ENCODE assay signal across 8 mouse cellular contexts in the genomic region with DNA sequence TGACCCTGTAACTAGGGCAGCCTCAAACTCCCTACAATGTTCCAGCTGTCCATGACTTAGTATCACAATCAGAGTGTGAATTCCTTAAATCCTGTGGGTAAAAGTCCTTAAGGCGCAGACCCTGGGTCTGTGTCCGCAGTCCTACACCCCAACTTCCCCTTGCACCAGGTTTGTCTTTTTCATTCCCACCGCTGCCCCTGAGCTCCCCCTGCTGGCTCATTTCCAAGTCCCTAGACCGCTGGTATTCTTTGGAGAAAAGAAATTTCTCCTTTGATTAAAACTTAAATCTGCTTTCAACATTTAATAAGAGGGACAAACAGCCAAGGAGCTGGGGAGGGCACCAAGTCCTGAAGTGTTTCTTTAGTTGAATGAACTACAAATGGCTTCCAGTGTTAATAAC. TPM values are rescaled to one million over a fixed set of nuclear protein-coding genes. Genes with fewer than 3 reads are reported as not detected.
DNase-seq lines count a peak whose midpoint lies in the region; ATAC-seq and TF ChIP-seq lines count a peak whose summit lies in the region.

No protein-coding gene starts in this region.

- TF ChIP-seq EP300 in CH12.LX (IDR thresholded peaks at IDR 0.05; ENCODE audit: low read length) = no peak

- peak; percentile 58 to 94; a peak in 3 of 4 replicates for TF ChIP-seq CTCF in CH12.LX (conservative IDR thresholded peaks at IDR 0.05 in 1 of 2, IDR thresholded peaks at IDR 0.05 in 1 of 2; ENCODE audit: low read depth in 2 of 2, low read length in 2 of 2)

- no peak for ATAC-seq in embryonic facial prominence, embryonic 11.5 days (replicated peaks; ENCODE audit: insufficient number of reproducible peaks, low FRiP score, low TSS enrichment, low read depth)
- no peak for ATAC-seq in erythroblast, adult 5-6 weeks (replicated peaks; ENCODE audit: low FRiP score, poor library complexity, severe bottlenecking)
- no peak for ATAC-seq in inflammation-experienced regulatory T-cells, adult 6 months

- no peak overlapping the region for H3K27ac ChIP-seq in CH12.LX (ENCODE audit: insufficient read depth, low read depth)
- no peak overlapping the region for H3K27ac ChIP-seq in embryonic facial prominence, embryonic 11.5 days (replicated peaks; ENCODE audit: low read depth, low read length)

- H3K36me3 ChIP-seq in CH12.LX (replicated peaks in 1 of 2; ENCODE audit: control insufficient read depth in 1 of 2, insufficient read depth in 1 of 2, low read length in 1 of 2) = no peaks in the 10 kb centered on the region
- no peaks in the 10 kb centered on the region for H3K36me3 ChIP-seq in embryonic facial prominence, embryonic 11.5 days (replicated peaks; ENCODE audit: control insufficient read depth, insufficient read depth, low read depth, low read length)

- H3K4me1 ChIP-seq in CH12.LX (ENCODE audit: control insufficient read depth in 1 of 2, insufficient read depth in 2 of 2) = peaks cover 0 to 3% of the 10 kb centered on the region in 2 experiments; a peak in 3 of 4 replicates
- no peaks in the 10 kb centered on the region for H3K4me1 ChIP-seq in embryonic facial prominence, embryonic 11.5 days (ENCODE audit: control insufficient read depth, insufficient read depth, low read length)

- no peaks in the 10 kb centered on the region for H3K9me3 ChIP-seq in CH12.LX (replicated peaks; ENCODE audit: low read length)
- no peaks in the 10 kb centered on the region for H3K9me3 ChIP-seq in embryonic facial prominence, embryonic 11.5 days (replicated peaks; ENCODE audit: control insufficient read depth, low read length)

- peaks cover 6% of the 10 kb centered on the region for H3K27me3 ChIP-seq in CH12.LX (replicated peaks)
- no peaks in the 10 kb centered on the region for H3K27me3 ChIP-seq in embryonic facial prominence, embryonic 11.5 days (ENCODE audit: control insufficient read depth, insufficient read depth, low read length)

- no peaks in the 10 kb centered on the region for H3K79me2 ChIP-seq in CH12.LX (replicated peaks; ENCODE audit: control insufficient read depth, extremely low read depth, insufficient read depth, poor library complexity, severe bottlenecking)

- no peak overlapping the region for H3K9ac ChIP-seq in CH12.LX (ENCODE audit: insufficient read depth, low read depth)
- H3K9ac ChIP-seq in embryonic facial prominence, embryonic 11.5 days (replicated peaks; ENCODE audit: low read length) = no peak overlapping the region

- WGBS in embryonic facial prominence, embryonic 11.5 days = 59% methylated on average over 4 of the region's 4 CpGs

- DNase-seq in kidney, adult 9 months = peak; percentile 10
- no peak for DNase-seq in kidney, adult 8-10 months
- DNase-seq in CH12.LX (ENCODE audit: extremely low read depth) = peak; percentile 49
- DNase-seq in embryonic facial prominence, embryonic 11.5 days (ENCODE audit: low spot score) = peak; percentile 38
- peak; percentile 9 to 39 for DNase-seq in natural killer cell, adult 2 months (ENCODE audit: low spot score in 2 of 2)
- DNase-seq in cerebellum, adult 8-10 months = no peak

- TF ChIP-seq POLR2A in CH12.LX (IDR thresholded peaks at IDR 0.05; ENCODE audit: low read depth, low read length) = no peak

- in situ Hi-C loops in CH12.LX (cut with MboI; ENCODE audit: low pct_ligation_motif_present, low pct_unique_long_range_greater_than_20kb, low sequenced_read_pairs) = loop anchor here (5.0 to 25.0 kb wide), 4 partner anchors 97 to 232 kb away; partner anchors contain the start of gene B3galt5

- no peak overlapping the region for H3K4me2 ChIP-seq in CH12.LX (ENCODE audit: insufficient read depth, low read depth, poor library complexity, severe bottlenecking)
- no peak overlapping the region for H3K4me2 ChIP-seq in embryonic facial prominence, embryonic 11.5 days (ENCODE audit: low read depth, low read length)

- H3K4me3 ChIP-seq in CH12.LX (replicated peaks in 1 of 3; ENCODE audit: low read depth in 2 of 3, low read length in 2 of 3, poor library complexity in 1 of 3) = no peak overlapping the region
- H3K4me3 ChIP-seq in embryonic facial prominence, embryonic 11.5 days (ENCODE audit: low read depth, low read length) = no peak overlapping the region

- TF ChIP-seq RAD21 in CH12.LX (IDR thresholded peaks at IDR 0.05; ENCODE audit: low read depth, low read length) = peak; percentile 84

- dilution Hi-C loops in CH12.LX (cut with MboI; ENCODE audit: extremely low pct_ligation_motif_present, extremely low pct_unique_long_range_greater_than_20kb, low sequenced_read_pairs) = no loop called here

TF ChIP-seq in CH12.LX, 34 proteins besides CTCF, POLR2A, EP300 and RAD21:
- TF ChIP-seq NRF1 (IDR thresholded peaks at IDR 0.05; ENCODE audit: low read depth, low read length) (no peak), IRF4 (IDR thresholded peaks at IDR 0.05; ENCODE audit: low read depth, low read length) (0 out of 2 replicates have a peak, but pooled peaks have one; percentile 32), ZC3H11A (IDR thresholded peaks at IDR 0.05; ENCODE audit: low read depth, low read length) (peak; percentile 71), SMC3 (IDR thresholded peaks at IDR 0.05; ENCODE audit: low read depth, low read length) (peak; percentile 98), ETS1 (conservative IDR thresholded peaks at IDR 0.05; ENCODE audit: low read depth, low read length) (no peak), MEF2A (IDR thresholded peaks at IDR 0.05; ENCODE audit: borderline replicate concordance, low read depth, low read length) (no peak), CHD2 (IDR thresholded peaks at IDR 0.05; ENCODE audit: low read length) (no peak), HCFC1 (IDR thresholded peaks at IDR 0.05; ENCODE audit: low read depth, low read length) (no peak), JUN (IDR thresholded peaks at IDR 0.05; ENCODE audit: insufficient read depth, low read depth, low read length) (no peak), USF2 (conservative IDR thresholded peaks at IDR 0.05; ENCODE audit: low read depth, low read length) (no peak), MAX (IDR thresholded peaks at IDR 0.05; ENCODE audit: low read length) (no peak), ZNF384 (IDR thresholded peaks at IDR 0.05; ENCODE audit: low read depth, low read length) (no peak), GABPA (IDR thresholded peaks at IDR 0.05; ENCODE audit: insufficient replicate concordance, low read depth, low read length) (no peak), MXI1 (IDR thresholded peaks at IDR 0.05; ENCODE audit: low read depth, low read length) (no peak), SIN3A (IDR thresholded peaks at IDR 0.05; ENCODE audit: low read length) (no peak), ZMIZ1 (IDR thresholded peaks at IDR 0.05; ENCODE audit: low read depth, low read length) (no peak), NELFE (IDR thresholded peaks at IDR 0.05; ENCODE audit: low read depth, low read length) (peak; percentile 26; the same call in 1 of the 2 replicates)

RNA-seq across cellular contexts. Expression of gene Pcp4, which starts 2.2 kb away (rescaled TPM):
- total RNA-seq in CH12.LX (2012; rRNA removed) (0.46 TPM in 1 of 2 replicates, not detected in the other), CH12.LX (2014; rRNA removed) (2.0 and 3.3 TPM in 2 replicates)
- polyA plus RNA-seq in CH12.LX (2012; ENCODE audit: insufficient read length, low read depth) = 2.4 and 2.9 TPM in 2 replicates
- 23.0 and 34.3 TPM in 2 replicates for polyA plus RNA-seq in embryonic facial prominence, embryonic 11.5 days (2014; fragmentation: Nextera tagmentation; extraction: Ambion mirVana)
- not detected in 2 replicates for total RNA-seq in erythroblast, adult 5-6 weeks (2015; ENCODE audit: low replicate concordance)
- total RNA-seq in erythroblast, adult 5-6 weeks (2017; ENCODE audit: low replicate concordance) = not detected in 2 replicates
- not detected for polyA plus RNA-seq in inflammation-experienced regulatory T-cells, adult 6 months (2017; shearing (Covaris generic))

RNA-seq across cellular contexts. Expression of gene Itgb2l, which starts 26.2 kb away (rescaled TPM):
- 0.08 TPM in 1 of 2 replicates, not detected in the other for total RNA-seq in CH12.LX (2012; rRNA removed)
- 0.08 and 0.20 TPM in 2 replicates for total RNA-seq in CH12.LX (2014; rRNA removed)
- polyA plus RNA-seq in CH12.LX (2012; ENCODE audit: insufficient read length, low read depth) = 0.27 and 0.37 TPM in 2 replicates
- polyA plus RNA-seq in embryonic facial prominence, embryonic 11.5 days (2014; fragmentation: Nextera tagmentation; extraction: Ambion mirVana) = not detected in 2 replicates
- 29.6 and 33.0 TPM in 2 replicates for total RNA-seq in erythroblast, adult 5-6 weeks (2015; ENCODE audit: low replicate concordance)
- total RNA-seq in erythroblast, adult 5-6 weeks (2017; ENCODE audit: low replicate concordance) = 28.4 and 42.7 TPM in 2 replicates
- polyA plus RNA-seq in inflammation-experienced regulatory T-cells, adult 6 months (2017; shearing (Covaris generic)) = not detected

Comparison
In these comparisons a context has a peak if more than half of its experiments do, and no peak if none do; other contexts are left out.
1. DNase-seq: peak in kidney, adult 9 months (single experiment), CH12.LX (single experiment), embryonic facial prominence, embryonic 11.5 days (single experiment) and natural killer cell, adult 2 months (2 of 2); none in kidney, adult 8-10 months (0 of 2) and cerebellum, adult 8-10 months (single experiment).